Mouse (Mus musculus) embryo, embryonic 10 days (tissue): Measurements from ENCODE around the gene Gpank1.
"Not testable (repeated sequence)": the region's sequence is repeated elsewhere in the genome, so short reads cannot be mapped to it uniquely, and the experiment has no call there.

Source experiments
- DNase-seq: peaks from one replicate; pipeline ENCODE4 v3.0.0-alpha.2; 2015; ENCODE audit warnings: low spot score

Gpank1 gene

GRCm38 (mm10) chr17:35100196-35100765 is 21.0 kb upstream of the Gpank1 start:
- no peak for DNase-seq

GRCm38 (mm10) chr17:35101161-35101560 is 20.1 kb upstream of the Gpank1 start:
- no peak for DNase-seq

GRCm38 (mm10) chr17:35102299-35102698 is 19.0 kb upstream of the Gpank1 start:
- no peak for DNase-seq

- DNase-seq, result no peak
Measured at GRCm38 (mm10) chr17:35103221-35103690, 18.0 kb upstream of the Gpank1 start.

- no peak for DNase-seq
Measured at GRCm38 (mm10) chr17:35104079-35104478, 17.2 kb upstream of the Gpank1 start.

- DNase-seq, result no peak
Measured at GRCm38 (mm10) chr17:35104754-35105153, 16.5 kb upstream of the Gpank1 start.

- peak; percentile 65 for DNase-seq
Measured at GRCm38 (mm10) chr17:35105740-35106389, 15.4 kb upstream of the Gpank1 start.

- no peak for DNase-seq
Measured at GRCm38 (mm10) chr17:35106522-35106921, 14.7 kb upstream of the Gpank1 start.

- no peak for DNase-seq
Measured at GRCm38 (mm10) chr17:35108097-35108496, 13.2 kb upstream of the Gpank1 start, which contains the start of gene Ly6g5c. Gene Ly6g5c (plus strand): TSS chr17:35108279.

GRCm38 (mm10) chr17:35111774-35112173 is 9.5 kb upstream of the Gpank1 start:
- DNase-seq, result no peak

GRCm38 (mm10) chr17:35115046-35116019 is 5.9 kb upstream of the Gpank1 start, which contains the start of gene Ly6g5b:
Gene Ly6g5b (minus strand): TSS chr17:35115428.
- DNase-seq, result peak; percentile 23

- no peak for DNase-seq
Measured at GRCm38 (mm10) chr17:35120745-35121142, 511 bp upstream of the Gpank1 start.

- peak; percentile 72 for DNase-seq
Measured at GRCm38 (mm10) chr17:35121871-35122303, 632 bp downstream of the Gpank1 start, which contains the start of gene Csnk2b. Gene Csnk2b (minus strand): TSS chr17:35122053.

- DNase-seq, result not testable (repeated sequence)
Measured at GRCm38 (mm10) chr17:35123287-35123686, 2.0 kb downstream of the Gpank1 start.

- not testable (repeated sequence) for DNase-seq
Measured at GRCm38 (mm10) chr17:35124261-35124896, 3.1 kb downstream of the Gpank1 start.

GRCm38 (mm10) chr17:35125081-35125480 is 3.8 kb downstream of the Gpank1 start:
- DNase-seq, result no peak

GRCm38 (mm10) chr17:35125578-35125977 is 4.3 kb downstream of the Gpank1 start:
- no peak for DNase-seq

- peak; percentile 81 for DNase-seq
Measured at GRCm38 (mm10) chr17:35126206-35126611, 5.0 kb downstream of the Gpank1 start, which contains the start of gene D17H6S53E. Gene D17H6S53E (plus strand): TSS chr17:35126373.

GRCm38 (mm10) chr17:35127017-35127416 is 5.8 kb downstream of the Gpank1 start:
- DNase-seq, result no peak

GRCm38 (mm10) chr17:35128996-35129395 is 7.7 kb downstream of the Gpank1 start:
- no peak for DNase-seq

- no peak for DNase-seq
Measured at GRCm38 (mm10) chr17:35131038-35131437, 9.8 kb downstream of the Gpank1 start.
